Mouse (Mus musculus) lung, embryonic 14.5 days (tissue): ENCODE data around the gene Ccdc24. TPM values are rescaled to one million over a fixed set of nuclear protein-coding genes. Genes with fewer than 3 reads are reported as not detected.

ENCODE experiments used
- ATAC-seq: fragments of 200-750 bp; cut with Nextera tagmentation; 2 replicates; pipeline ENCODE4 v1.8.0; 2017; ENCODE audit warnings: mild to moderate bottlenecking, moderate TSS enrichment, moderate library complexity; ENCODE audit not compliant: insufficient read depth
- DNase-seq: peaks from one replicate; pipeline ENCODE4 v3.0.0-alpha.2; 2015
- H3K27ac ChIP-seq: fragments of 300-500 bp; sonication (generic); 2 replicates; pipeline ENCODE4 v1.5.1; 2014; ENCODE audit warnings: low read depth, mild to moderate bottlenecking, moderate library complexity
- H3K27me3 ChIP-seq: fragments of 300-500 bp; sonication (generic); 2 replicates; pipeline ENCODE4 v1.6.1; 2014; ENCODE audit warnings: low read length, control low read depth; ENCODE audit not compliant: insufficient read depth
- H3K36me3 ChIP-seq: fragments of 300-500 bp; sonication (generic); 2 replicates; pipeline ENCODE4 v1.6.1; 2014; ENCODE audit warnings: control low read depth; ENCODE audit not compliant: insufficient read depth
- H3K4me1 ChIP-seq: fragments of 300-500 bp; sonication (generic); 2 replicates; pipeline ENCODE4 v1.6.1; 2014; ENCODE audit warnings: antibody characterized with exemption, control low read depth; ENCODE audit not compliant: insufficient read depth
- H3K4me2 ChIP-seq: fragments of 300-500 bp; sonication (generic); 2 replicates; pipeline ENCODE4 v1.6.1; 2014; ENCODE audit warnings: mild to moderate bottlenecking
- H3K4me3 ChIP-seq: fragments of 300-500 bp; sonication (generic); 2 replicates; pipeline ENCODE4 v1.5.1; 2014; ENCODE audit warnings: low read depth, low read length
- H3K9ac ChIP-seq: fragments of 300-500 bp; sonication (generic); 2 replicates; pipeline ENCODE4 v1.6.1; 2014
- H3K9me3 ChIP-seq: fragments of 300-500 bp; sonication (generic); 2 replicates; pipeline ENCODE4 v1.6.1; 2016; ENCODE audit warnings: low read depth, low read length, control low read depth
- CTCF ChIP-seq: IDR thresholded peaks from 2 replicates; pipeline ENCODE4 v1.5.1; 2016; ENCODE audit warnings: antibody characterized with exemption, low read depth
- WGBS: fragments of 180-500 bp; shearing (Covaris S2); extraction: QIAGEN DNeasy Blood & Tissue Kit; methylation state at CpG from one replicate; pipeline ENCODE4 v1.1.7; 2014; 5-methylcytosine and 5-hydroxymethylcytosine counted together
- polyA plus RNA-seq: library from polyadenylated mRNA; unstranded; fragments of >200 nt; fragmentation: Nextera tagmentation; extraction: Ambion mirVana; gene quantifications from 2 replicates; pipeline ENCODE4 v1.2.1, GENCODE M21; 2014

Ccdc24 gene
- polyA plus RNA-seq, 1 experiment from 2014 or later = 1.0 TPM

DNA sequence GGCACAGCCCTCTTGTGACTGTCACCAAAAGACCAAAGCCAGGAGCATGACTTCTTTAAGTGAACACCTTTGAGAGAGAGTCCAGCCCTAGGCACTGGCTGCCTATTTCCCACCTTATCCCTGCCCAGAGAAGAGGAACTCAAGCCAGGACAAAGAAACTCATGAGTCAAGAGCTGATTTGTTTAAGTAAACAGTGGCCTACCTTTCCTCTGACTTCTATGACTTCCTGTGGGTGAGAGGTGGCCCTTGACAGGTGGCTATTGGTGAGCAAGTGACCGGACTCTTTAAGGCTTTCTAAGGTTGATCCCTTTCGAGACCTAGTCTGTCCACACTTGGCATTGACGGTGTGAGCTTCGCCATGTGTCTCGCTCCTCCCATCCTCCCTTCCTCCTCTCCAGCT is 31.5 kb downstream of the Ccdc24 start:
- no peaks in the 10 kb centered on the region for H3K36me3 ChIP-seq
- no peak for ATAC-seq
- no peaks in the 10 kb centered on the region for H3K4me1 ChIP-seq
- WGBS = 70% methylated on average over 5 of the region's 5 CpGs
- no peak overlapping the region for H3K9ac ChIP-seq
- no peak overlapping the region for H3K4me3 ChIP-seq
- TF ChIP-seq CTCF = no peak
- no peaks in the 10 kb centered on the region for H3K9me3 ChIP-seq
- H3K27ac ChIP-seq = no peak overlapping the region
- H3K27me3 ChIP-seq = no peaks in the 10 kb centered on the region
- no peak for DNase-seq
- no peak overlapping the region for H3K4me2 ChIP-seq

DNA sequence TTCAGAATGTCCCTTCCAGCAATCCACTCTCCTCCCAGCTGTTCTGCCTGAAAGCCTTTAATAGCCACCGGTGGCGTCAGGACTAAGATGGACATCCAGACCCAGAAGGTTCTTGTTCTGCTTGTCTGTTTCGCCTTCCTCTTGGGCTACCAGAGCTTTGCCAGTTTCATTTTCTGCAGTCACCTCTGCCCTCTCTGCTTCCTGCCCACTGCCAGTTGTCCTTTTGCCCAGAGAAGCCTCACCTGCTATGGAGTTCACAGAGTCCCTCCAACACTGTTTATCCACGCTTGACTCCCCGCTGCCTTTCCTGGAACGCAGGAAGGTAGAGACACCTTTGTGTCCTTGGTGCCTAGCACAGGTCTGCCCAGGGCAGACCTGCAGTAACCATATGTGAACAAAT is 33.0 kb downstream of the Ccdc24 start:
- WGBS = 78% methylated on average over 6 of the region's 6 CpGs
- Histone ChIP-seq H3K4me3 (no peak overlapping the region), H3K27ac (no peak overlapping the region), H3K4me2 (no peak overlapping the region), H3K4me1 (0 out of 2 replicates have a peak, but pooled peaks cover 3% of the 10 kb centered on the region), H3K27me3 (no peaks in the 10 kb centered on the region), H3K9ac (no peak overlapping the region), H3K9me3 (no peaks in the 10 kb centered on the region), H3K36me3 (no peaks in the 10 kb centered on the region)
- no peak for TF ChIP-seq CTCF
- DNase-seq = no peak
- ATAC-seq = no peak

DNA sequence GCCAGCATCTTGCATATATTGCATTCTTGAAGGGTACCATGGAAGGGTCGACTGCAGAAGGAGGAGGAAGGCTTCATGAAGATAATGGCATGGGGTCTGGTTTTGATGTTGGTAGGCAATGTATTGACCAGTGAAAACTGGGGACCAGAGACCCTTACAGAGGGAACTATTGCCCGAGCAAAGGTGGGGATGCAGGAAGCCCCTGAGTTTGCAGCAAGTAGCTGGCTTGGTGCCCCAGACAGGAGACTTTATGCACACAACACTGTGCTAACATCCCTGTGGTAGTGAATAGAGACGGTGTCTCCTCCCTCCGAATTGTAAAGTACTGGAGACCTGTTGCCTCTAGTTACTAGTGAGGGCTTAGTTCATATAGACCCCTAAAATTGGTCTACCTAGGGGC is 35.1 kb downstream of the Ccdc24 start:
- H3K4me1 ChIP-seq = 0 out of 2 replicates have a peak, but pooled peaks cover 4% of the 10 kb centered on the region
- no peak overlapping the region for H3K27ac ChIP-seq
- H3K9ac ChIP-seq = no peak overlapping the region; the same call in 1 of the 2 replicates
- H3K4me3 ChIP-seq = no peak overlapping the region; the same call in 1 of the 2 replicates
- TF ChIP-seq CTCF = no peak
- no peak for DNase-seq
- ATAC-seq = no peak
- WGBS = 63% methylated on average over 4 of the region's 4 CpGs
- H3K27me3 ChIP-seq = no peaks in the 10 kb centered on the region
- H3K9me3 ChIP-seq = no peaks in the 10 kb centered on the region
- H3K36me3 ChIP-seq = no peaks in the 10 kb centered on the region
- H3K4me2 ChIP-seq = peak overlapping the region; percentile 92

DNA sequence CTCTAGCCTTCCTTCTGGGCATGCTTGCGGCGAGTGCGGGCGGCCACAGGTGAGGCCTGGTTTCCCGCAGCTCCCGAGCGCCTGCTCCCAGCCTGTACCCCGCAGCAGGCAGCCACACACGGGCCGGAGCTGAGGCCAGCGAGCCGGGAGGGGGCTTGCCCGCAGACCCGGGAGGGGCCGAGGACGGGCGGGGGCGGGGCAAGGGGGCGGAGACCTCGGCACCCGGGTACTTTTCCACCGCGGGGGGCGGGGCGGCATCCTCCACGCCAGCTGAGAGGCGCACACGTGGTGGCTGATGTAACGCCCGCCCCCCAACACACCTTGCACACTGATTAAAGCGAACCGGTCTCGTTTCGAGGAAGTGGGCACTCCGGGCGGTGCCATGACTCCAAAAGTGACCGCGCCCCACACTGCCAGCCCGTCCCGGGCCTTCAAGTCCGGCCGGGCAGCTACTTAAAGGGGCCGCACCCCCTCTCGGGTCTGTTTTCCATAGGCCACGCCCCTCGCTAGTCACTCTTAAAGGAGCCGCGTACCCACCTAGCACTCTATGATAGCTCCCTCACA is 36.1 kb downstream of the Ccdc24 start:
- Histone ChIP-seq H3K36me3 (no peaks in the 10 kb centered on the region), H3K4me2 (peak overlapping the region; percentile 92), H3K4me3 (peak overlapping the region; percentile 77), H3K27me3 (no peaks in the 10 kb centered on the region), H3K9me3 (no peaks in the 10 kb centered on the region), H3K4me1 (0 out of 2 replicates have a peak, but pooled peaks cover 4% of the 10 kb centered on the region), H3K27ac (peak overlapping the region; percentile 93), H3K9ac (peak overlapping the region; percentile 59)
- DNase-seq (peak; percentile 95), ATAC-seq (peak; percentile 86)
- WGBS = under 1% methylated on average over 48 of the region's 48 CpGs
- TF ChIP-seq CTCF = no peak

DNA sequence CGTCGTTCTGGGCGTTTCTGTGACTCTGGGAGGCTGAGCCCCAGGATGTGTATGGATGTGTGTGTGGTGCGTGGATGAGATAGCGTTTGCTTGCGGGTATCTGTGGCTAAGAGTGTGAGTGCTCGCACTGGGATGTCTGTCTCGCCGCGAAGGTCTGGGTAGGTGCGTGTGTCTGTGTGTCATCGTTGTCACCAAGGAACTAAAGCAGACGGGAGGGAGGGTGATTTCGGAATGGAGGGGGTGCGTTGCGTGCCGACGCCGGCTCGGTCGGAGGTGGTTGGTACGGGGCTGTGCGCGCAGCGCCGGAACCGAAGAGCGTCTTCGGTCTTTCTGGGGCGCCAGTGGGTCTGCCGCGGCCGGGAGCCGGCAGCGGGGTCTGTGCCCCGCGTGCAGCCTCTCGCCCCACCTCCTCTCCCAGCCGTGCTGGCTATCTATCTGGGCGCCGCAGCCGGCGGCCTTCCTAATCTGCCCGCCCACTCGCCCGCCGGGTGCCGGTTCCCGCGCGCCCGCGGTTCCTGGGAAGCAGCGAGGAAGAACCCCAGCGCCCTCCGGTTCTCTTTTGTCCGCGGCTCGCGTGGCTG is 36.7 kb downstream of the Ccdc24 start:
- peak; percentile 46 for DNase-seq
- TF ChIP-seq CTCF = no peak
- WGBS = under 1% methylated on average over 60 of the region's 60 CpGs

GRCm38 (mm10) chr4:117834845-117835530 is 37.4 kb downstream of the Ccdc24 start:
- Histone ChIP-seq H3K27me3 (no peaks in the 10 kb centered on the region), H3K27ac (peak overlapping the region; percentile 93), H3K9ac (peak overlapping the region; percentile 59), H3K9me3 (no peaks in the 10 kb centered on the region), H3K36me3 (no peaks in the 10 kb centered on the region), H3K4me2 (peak overlapping the region; percentile 92), H3K4me1 (peaks cover 8% of the 10 kb centered on the region), H3K4me3 (peak overlapping the region; percentile 77)
- WGBS = under 1% methylated on average over 36 of the region's 36 CpGs
- DNase-seq (peak; percentile 92), ATAC-seq (peak; percentile 62)
- peak; percentile 29; the same call in 1 of the 2 replicates for TF ChIP-seq CTCF

More for the DNA sequence above, 36.7 kb downstream of the Ccdc24 start:
- Histone ChIP-seq H3K36me3 (no peaks in the 10 kb centered on the region), H3K4me3 (peak overlapping the region; percentile 77), H3K9me3 (no peaks in the 10 kb centered on the region), H3K4me2 (peak overlapping the region; percentile 92), H3K27ac (peak overlapping the region; percentile 93), H3K4me1 (0 out of 2 replicates have a peak, but pooled peaks cover 4% of the 10 kb centered on the region), H3K9ac (peak overlapping the region; percentile 59), H3K27me3 (no peaks in the 10 kb centered on the region)
- peak; percentile 32 for ATAC-seq

GRCm38 (mm10) chr4:117834457-117834844 is 37.9 kb downstream of the Ccdc24 start, which contains the start of gene Slc6a9:
Gene Slc6a9, plus strand, starts transcription at chr4:117834506.
- TF ChIP-seq CTCF = no peak; the same call in 1 of the 2 replicates
- WGBS = 26% methylated on average over 3 of the region's 3 CpGs

More at GRCm38 (mm10) chr4:117834457-117834844, 37.9 kb downstream of the Ccdc24 start, which contains the start of gene Slc6a9:
- H3K4me3 ChIP-seq = peak within 1 kb of the TSS; percentile 77
- peak within 1 kb of the TSS; percentile 59 for H3K9ac ChIP-seq
- ATAC-seq = no peak
- peak within 1 kb of the TSS; percentile 93 for H3K27ac ChIP-seq
- peak within 1 kb of the TSS; percentile 92 for H3K4me2 ChIP-seq
- no peaks in the 10 kb centered on the region for H3K27me3 ChIP-seq
- no peaks in the 10 kb centered on the region for H3K9me3 ChIP-seq
- no peaks in the 10 kb centered on the region for H3K36me3 ChIP-seq
- no peak for DNase-seq
- H3K4me1 ChIP-seq = peaks cover 12% of the 10 kb centered on the region
